In genomic region chr13:111229541-111229940, GRCm38 (mm10) we compare ENCODE assay signal across 27 mouse cellular contexts. TPM values are rescaled to one million over a fixed set of nuclear protein-coding genes. Genes with fewer than 3 reads are reported as not detected.
DNase-seq lines count a peak whose midpoint lies in the region; ATAC-seq lines count a peak whose summit lies in the region.
"Had no signal": no experiment of that assay in that cellular context is flagged by ENCODE, and none has a peak within 500 bp of the region (broad histone marks: within the 10 kb centered on the region; RNA-seq: fewer than 3 reads in every experiment).

No protein-coding gene starts in this region.

- H3K27me3 ChIP-seq in embryonic facial prominence, embryonic 12.5 days: no peaks in the 10 kb centered on the region
- H3K27me3 ChIP-seq in embryonic facial prominence, embryonic 10.5 days (replicated peaks; ENCODE audit: low read depth, poor library complexity, severe bottlenecking): no peaks in the 10 kb centered on the region
- H3K27me3 ChIP-seq in midbrain, embryonic 11.5 days (ENCODE audit: control insufficient read depth, insufficient read depth, low read length): no peaks in the 10 kb centered on the region
- H3K27me3 ChIP-seq in midbrain, embryonic 14.5 days (ENCODE audit: control insufficient read depth, insufficient read depth, low read length): no peaks in the 10 kb centered on the region
- no peaks in the 10 kb centered on the region for H3K27me3 ChIP-seq in embryonic facial prominence, embryonic 15.5 days
- H3K27me3 ChIP-seq: CH12.LX; forebrain, embryonic 12.5 days; Patski had no signal

- no peak overlapping the region for H3K4me2 ChIP-seq in embryonic facial prominence, embryonic 12.5 days (replicated peaks)
- no peak overlapping the region for H3K4me2 ChIP-seq in midbrain, embryonic 11.5 days
- H3K4me2 ChIP-seq in midbrain, embryonic 14.5 days (ENCODE audit: low read length): no peak overlapping the region
- no peak overlapping the region for H3K4me2 ChIP-seq in embryonic facial prominence, embryonic 15.5 days (replicated peaks)
- H3K4me2 ChIP-seq: forebrain, embryonic 12.5 days had no signal

- WGBS in embryonic facial prominence, embryonic 12.5 days: 52% methylated on average over 6 of the region's 6 CpGs
- WGBS in embryonic facial prominence, embryonic 10.5 days: 86% methylated on average over 6 of the region's 6 CpGs
- WGBS in midbrain, embryonic 11.5 days: 90% methylated on average over 6 of the region's 6 CpGs
- 93% methylated on average over 6 of the region's 6 CpGs for WGBS in midbrain, embryonic 14.5 days
- 44% methylated on average over 6 of the region's 6 CpGs for WGBS in embryonic facial prominence, embryonic 15.5 days

- peak overlapping the region; percentile 78 for H3K27ac ChIP-seq in embryonic facial prominence, embryonic 12.5 days
- no peak overlapping the region for H3K27ac ChIP-seq in embryonic facial prominence, embryonic 10.5 days (replicated peaks)
- no peak overlapping the region for H3K27ac ChIP-seq in midbrain, embryonic 11.5 days (ENCODE audit: low read depth, low read length)
- no peak overlapping the region for H3K27ac ChIP-seq in midbrain, embryonic 14.5 days (replicated peaks; ENCODE audit: low read depth, low read length)
- peak overlapping the region; percentile 23 for H3K27ac ChIP-seq in embryonic facial prominence, embryonic 15.5 days (replicated peaks)
- H3K27ac ChIP-seq: forebrain, embryonic 12.5 days had no signal

- no peak overlapping the region for H3K9ac ChIP-seq in embryonic facial prominence, embryonic 12.5 days
- no peak overlapping the region for H3K9ac ChIP-seq in midbrain, embryonic 11.5 days (ENCODE audit: low read length)
- H3K9ac ChIP-seq in midbrain, embryonic 14.5 days (replicated peaks; ENCODE audit: low read length): no peak overlapping the region
- no peak overlapping the region for H3K9ac ChIP-seq in embryonic facial prominence, embryonic 15.5 days
- H3K9ac ChIP-seq: forebrain, embryonic 12.5 days had no signal

- ATAC-seq in embryonic facial prominence, embryonic 12.5 days (ENCODE audit: insufficient number of reproducible peaks, insufficient read depth, low FRiP score, low TSS enrichment): no peak
- no peak for ATAC-seq in midbrain, embryonic 11.5 days (ENCODE audit: low FRiP score)
- ATAC-seq in midbrain, embryonic 14.5 days (ENCODE audit: low FRiP score, low TSS enrichment): no peak
- no peak for ATAC-seq in embryonic facial prominence, embryonic 15.5 days (ENCODE audit: insufficient number of reproducible peaks, low FRiP score, low TSS enrichment, low read depth)
- ATAC-seq in megakaryocyte-erythroid progenitor cell, adult 5-6 weeks (replicated peaks; ENCODE audit: low FRiP score, low TSS enrichment, poor library complexity, severe bottlenecking): no peak
- ATAC-seq: activated CD4-positive, CD25-positive, alpha-beta regulatory T cell, adult 4 months; CD4-positive, CD25-positive, alpha-beta regulatory T cell, adult 4 months; forebrain, embryonic 14.5 days; forebrain, embryonic 16.5 days; Patski had no signal

- no peaks in the 10 kb centered on the region for H3K36me3 ChIP-seq in embryonic facial prominence, embryonic 12.5 days
- H3K36me3 ChIP-seq in embryonic facial prominence, embryonic 10.5 days (replicated peaks): no peaks in the 10 kb centered on the region
- no peaks in the 10 kb centered on the region for H3K36me3 ChIP-seq in midbrain, embryonic 11.5 days (ENCODE audit: control insufficient read depth, insufficient read depth, low read length)
- no peaks in the 10 kb centered on the region for H3K36me3 ChIP-seq in midbrain, embryonic 14.5 days (ENCODE audit: control insufficient read depth, insufficient read depth, low read length)
- H3K36me3 ChIP-seq in embryonic facial prominence, embryonic 15.5 days: no peaks in the 10 kb centered on the region
- H3K36me3 ChIP-seq: forebrain, embryonic 10.5 days; forebrain, embryonic 12.5 days; G1E had no signal

- peaks cover 26% of the 10 kb centered on the region for H3K4me1 ChIP-seq in embryonic facial prominence, embryonic 12.5 days
- H3K4me1 ChIP-seq in embryonic facial prominence, embryonic 10.5 days: peaks cover 26% of the 10 kb centered on the region
- H3K4me1 ChIP-seq in midbrain, embryonic 11.5 days (ENCODE audit: control insufficient read depth, insufficient read depth, low read length): no peaks in the 10 kb centered on the region
- H3K4me1 ChIP-seq in midbrain, embryonic 14.5 days (ENCODE audit: control insufficient read depth, insufficient read depth, low read length): no peaks in the 10 kb centered on the region
- peaks cover 34% of the 10 kb centered on the region for H3K4me1 ChIP-seq in embryonic facial prominence, embryonic 15.5 days

- H3K9me3 ChIP-seq in embryonic facial prominence, embryonic 12.5 days: no peaks in the 10 kb centered on the region
- H3K9me3 ChIP-seq in embryonic facial prominence, embryonic 10.5 days: no peaks in the 10 kb centered on the region
- H3K9me3 ChIP-seq in midbrain, embryonic 11.5 days (ENCODE audit: control insufficient read depth, low read length): no peaks in the 10 kb centered on the region
- H3K9me3 ChIP-seq in midbrain, embryonic 14.5 days (ENCODE audit: control insufficient read depth, low read length): no peaks in the 10 kb centered on the region
- no peaks in the 10 kb centered on the region for H3K9me3 ChIP-seq in embryonic facial prominence, embryonic 15.5 days (replicated peaks)
- H3K9me3 ChIP-seq: forebrain, embryonic 10.5 days; forebrain, embryonic 12.5 days; G1E had no signal

- DNase-seq in embryonic facial prominence, embryonic 10.5 days (ENCODE audit: low spot score): no peak
- peak; percentile 51 for DNase-seq in midbrain, embryonic 11.5 days (ENCODE audit: low spot score, missing footprints)
- no peak for DNase-seq in midbrain, embryonic 14.5 days
- DNase-seq: adrenal gland, adult 8-10 months; adrenal gland, postnatal 14 days; adrenal gland, postnatal 36 days; B cell, adult 2 months; cerebellum, adult 11-12 months; cerebellum, adult 2 months; cerebellum, adult 9-10 months; cerebellum, postnatal 10 days; cerebellum, postnatal 25 days had no signal

- no peak overlapping the region for H3K4me3 ChIP-seq in embryonic facial prominence, embryonic 12.5 days
- H3K4me3 ChIP-seq in embryonic facial prominence, embryonic 10.5 days: no peak overlapping the region
- no peak overlapping the region for H3K4me3 ChIP-seq in midbrain, embryonic 11.5 days (ENCODE audit: low read depth, low read length)
- no peak overlapping the region for H3K4me3 ChIP-seq in midbrain, embryonic 14.5 days (replicated peaks; ENCODE audit: low read depth, low read length)
- no peak overlapping the region for H3K4me3 ChIP-seq in embryonic facial prominence, embryonic 15.5 days (replicated peaks)
- H3K4me3 ChIP-seq: erythroblast, embryonic 14.5 days; forebrain, embryonic 10.5 days; forebrain, embryonic 12.5 days had no signal

RNA-seq across cellular contexts. Expression of gene Actbl2, which starts 25.3 kb away (rescaled TPM):
- polyA plus RNA-seq in embryonic facial prominence, embryonic 12.5 days (2016; fragmentation: Nextera tagmentation; extraction: Ambion mirVana): 0.05 TPM in 1 of 2 replicates, not detected in the other
- not detected in 2 replicates for polyA plus RNA-seq in embryonic facial prominence, embryonic 10.5 days (2016; fragmentation: Nextera tagmentation; extraction: Ambion mirVana)
- polyA plus RNA-seq in midbrain, embryonic 11.5 days (2014; fragmentation: Nextera tagmentation; extraction: Ambion mirVana): not detected in 2 replicates
- polyA plus RNA-seq in midbrain, embryonic 14.5 days (2014; fragmentation: Nextera tagmentation; extraction: Ambion mirVana): not detected in 2 replicates
- 0.13 and 0.38 TPM in 2 replicates for polyA plus RNA-seq in embryonic facial prominence, embryonic 15.5 days (2015; fragmentation: Nextera tagmentation; extraction: Ambion mirVana)
- total RNA-seq in megakaryocyte-erythroid progenitor cell, adult 5-6 weeks (2014; fragmentation: Nextera tagmentation): not detected in 2 replicates
- not detected in 2 replicates for total RNA-seq in megakaryocyte-erythroid progenitor cell, adult 5-6 weeks (2017)
- total RNA-seq: adrenal gland, adult 8-10 months; adrenal gland, postnatal 14 days; CH12.LX had no signal
- polyA plus RNA-seq: CD4-positive, CD25-positive, alpha-beta regulatory T cell, adult 4 months; cortical plate, adult 2 months; embryonic facial prominence, embryonic 11.5 days; erythroblast, embryonic 14.5 days; forebrain, embryonic 10.5 days; forebrain, embryonic 12.5 days; forebrain, embryonic 14.5 days; forebrain, embryonic 16.5 days; G1E; Patski had no signal

Comparison
In these comparisons a context has a peak if more than half of its experiments do, and no peak if none do; other contexts are left out.
1. H3K27ac ChIP-seq: peak in embryonic facial prominence, embryonic 12.5 days (single experiment) and embryonic facial prominence, embryonic 15.5 days (single experiment); none in embryonic facial prominence, embryonic 10.5 days (single experiment), midbrain, embryonic 11.5 days (single experiment) and midbrain, embryonic 14.5 days (single experiment).